Mouse (Mus musculus): ENCODE measurements around the gene Gm3159. TPM values are rescaled to one million over a fixed set of nuclear protein-coding genes. Genes with fewer than 3 reads are reported as not detected.
"Not testable (repeated sequence)": the region's sequence is repeated elsewhere in the genome, so short reads cannot be mapped to it uniquely, and the experiment has no call there.

Gm3159 gene
- polyA plus RNA-seq, 1 experiment from 2014 or later: not detected

- not testable (repeated sequence) for H3K9me3 ChIP-seq (ENCODE audit: control insufficient read depth, low read depth, low read length); H3K27me3 ChIP-seq (ENCODE audit: control insufficient read depth, insufficient read depth, low read length); H3K9ac ChIP-seq (replicated peaks; ENCODE audit: low read depth, low read length); H3K36me3 ChIP-seq (ENCODE audit: control insufficient read depth, insufficient read depth, low read length); H3K27ac ChIP-seq (ENCODE audit: low read length); ATAC-seq (ENCODE audit: insufficient number of reproducible peaks, insufficient read depth, low FRiP score, low read depth); H3K4me3 ChIP-seq (ENCODE audit: low read depth, low read length); H3K4me2 ChIP-seq (replicated peaks; ENCODE audit: low read depth, low read length); H3K4me1 ChIP-seq (ENCODE audit: control insufficient read depth, insufficient read depth, low read length)
Measured at GRCm38 (mm10) chr14:4403840-4404239, 6.5 kb downstream of the Gm3159 start.

DNA sequence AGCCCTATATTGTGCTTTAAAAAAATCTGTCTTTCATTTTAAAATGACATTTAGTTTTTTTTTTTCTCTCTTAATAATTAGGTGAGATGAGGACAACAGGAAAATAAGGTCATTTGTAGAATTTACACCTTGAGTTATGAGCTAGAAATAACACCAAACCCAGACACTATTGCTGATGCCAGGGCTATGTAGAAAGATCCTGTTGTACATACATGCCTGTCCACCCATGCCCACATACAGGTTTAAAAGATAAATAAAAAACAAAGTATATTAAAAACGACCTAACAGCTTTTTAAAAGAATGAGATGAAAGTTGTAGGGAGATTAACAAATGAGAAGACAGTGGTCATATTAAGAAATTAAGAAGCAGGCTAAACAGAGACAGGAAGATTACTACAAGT lies 12.6 kb downstream of the Gm3159 start:
- not testable (repeated sequence) for H3K36me3 ChIP-seq (ENCODE audit: control insufficient read depth, insufficient read depth, low read length); H3K9ac ChIP-seq (replicated peaks; ENCODE audit: low read depth, low read length); H3K27me3 ChIP-seq (ENCODE audit: control insufficient read depth, insufficient read depth, low read length); H3K27ac ChIP-seq (ENCODE audit: low read length); H3K9me3 ChIP-seq (ENCODE audit: control insufficient read depth, low read depth, low read length); H3K4me2 ChIP-seq (replicated peaks; ENCODE audit: low read depth, low read length); H3K4me1 ChIP-seq (ENCODE audit: control insufficient read depth, insufficient read depth, low read length); H3K4me3 ChIP-seq (ENCODE audit: low read depth, low read length); ATAC-seq (ENCODE audit: insufficient number of reproducible peaks, insufficient read depth, low FRiP score, low read depth)
- 45% methylated on average over 1 of the region's 1 CpGs for WGBS

- not testable (repeated sequence) for H3K27ac ChIP-seq (ENCODE audit: low read length); H3K4me1 ChIP-seq (ENCODE audit: control insufficient read depth, insufficient read depth, low read length); H3K9ac ChIP-seq (replicated peaks; ENCODE audit: low read depth, low read length); ATAC-seq (ENCODE audit: insufficient number of reproducible peaks, insufficient read depth, low FRiP score, low read depth); H3K9me3 ChIP-seq (ENCODE audit: control insufficient read depth, low read depth, low read length); H3K27me3 ChIP-seq (ENCODE audit: control insufficient read depth, insufficient read depth, low read length); H3K36me3 ChIP-seq (ENCODE audit: control insufficient read depth, insufficient read depth, low read length)
- H3K4me3 ChIP-seq (ENCODE audit: low read depth, low read length): peak within 1 kb of the TSS; percentile 22; the same call in 1 of the 2 replicates
- peak within 1 kb of the TSS; percentile 37 for H3K4me2 ChIP-seq (replicated peaks; ENCODE audit: low read depth, low read length)
- WGBS: 1% methylated on average over 27 of the region's 59 CpGs
Measured at GRCm38 (mm10) chr14:4414965-4415835, 17.9 kb downstream of the Gm3159 start, which contains the start of gene Gm3164. Gene Gm3164 (plus strand): TSS chr14:4415448.

DNA sequence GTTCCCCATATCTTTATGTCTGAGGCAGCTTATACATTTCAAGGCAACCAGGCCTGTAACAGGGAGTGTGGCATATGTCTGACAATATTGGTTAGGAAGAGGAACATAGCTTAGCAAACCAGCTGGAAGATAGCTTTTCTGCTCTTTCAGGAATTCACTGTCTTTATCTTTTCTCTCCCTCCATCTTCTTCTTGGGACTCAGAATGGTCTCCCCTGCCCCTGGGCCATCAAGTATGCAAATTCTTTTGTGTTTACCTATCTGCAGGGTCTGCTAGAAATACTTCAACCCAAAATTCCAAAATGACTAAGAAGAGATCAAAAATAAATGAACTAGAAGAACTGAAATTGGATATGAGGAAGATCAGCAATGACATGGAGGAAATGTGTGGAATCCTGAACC lies 33.4 kb downstream of the Gm3159 start, which contains the start of gene Gm3173:
TSS of gene Gm3173 (plus strand) at position 301 of the 400 bp plus-strand sequence.
- not testable (repeated sequence) for H3K4me3 ChIP-seq (ENCODE audit: low read depth, low read length); H3K27ac ChIP-seq (ENCODE audit: low read length); H3K9me3 ChIP-seq (ENCODE audit: control insufficient read depth, low read depth, low read length); ATAC-seq (ENCODE audit: insufficient number of reproducible peaks, insufficient read depth, low FRiP score, low read depth); H3K9ac ChIP-seq (replicated peaks; ENCODE audit: low read depth, low read length); H3K4me1 ChIP-seq (ENCODE audit: control insufficient read depth, insufficient read depth, low read length); H3K36me3 ChIP-seq (ENCODE audit: control insufficient read depth, insufficient read depth, low read length); H3K4me2 ChIP-seq (replicated peaks; ENCODE audit: low read depth, low read length); H3K27me3 ChIP-seq (ENCODE audit: control insufficient read depth, insufficient read depth, low read length)

Other genes starting within 250 kb of the Gm3159 start
- not detected in 2 replicates for gene Gm3127, start 232.5 kb upstream of the Gm3159 start, polyA plus RNA-seq (2014; fragmentation: Nextera tagmentation; extraction: Ambion mirVana)
- gene Gm2974, start 214.9 kb upstream of the Gm3159 start, polyA plus RNA-seq (2014; fragmentation: Nextera tagmentation; extraction: Ambion mirVana): 0.21 and 0.35 TPM in 2 replicates
- not detected in 2 replicates for gene Gm3138, start 147.9 kb upstream of the Gm3159 start, polyA plus RNA-seq (2014; fragmentation: Nextera tagmentation; extraction: Ambion mirVana)
- not detected in 2 replicates for gene Gm3149, start 80.2 kb upstream of the Gm3159 start, polyA plus RNA-seq (2014; fragmentation: Nextera tagmentation; extraction: Ambion mirVana)
- 0.18 and 0.35 TPM in 2 replicates for gene 2610042L04Rik, start 62.8 kb upstream of the Gm3159 start, polyA plus RNA-seq (2014; fragmentation: Nextera tagmentation; extraction: Ambion mirVana)
- gene Gm3164, start 17.9 kb downstream of the Gm3159 start, polyA plus RNA-seq (2014; fragmentation: Nextera tagmentation; extraction: Ambion mirVana): 0.22 and 0.30 TPM in 2 replicates
- gene Gm3173, start 33.5 kb downstream of the Gm3159 start, polyA plus RNA-seq (2014; fragmentation: Nextera tagmentation; extraction: Ambion mirVana): not detected in 2 replicates
- not detected in 2 replicates for gene Gm3182, start 84.2 kb downstream of the Gm3159 start, polyA plus RNA-seq (2014; fragmentation: Nextera tagmentation; extraction: Ambion mirVana)
- not detected in 2 replicates for gene Gm3047, start 157.9 kb downstream of the Gm3159 start, polyA plus RNA-seq (2014; fragmentation: Nextera tagmentation; extraction: Ambion mirVana)
- gene Gm8159, start 234.8 kb downstream of the Gm3159 start, polyA plus RNA-seq (2014; fragmentation: Nextera tagmentation; extraction: Ambion mirVana): not detected in 2 replicates

Data from stomach, embryonic 14.5 days (tissue).